Mouse (Mus musculus) forebrain, embryonic 10.5 days (tissue): ENCODE measurements around the gene Tepsin. TPM values are rescaled to one million over a fixed set of nuclear protein-coding genes. Genes with fewer than 3 reads are reported as not detected.
A peak's percentile ranks its signal among the peaks of the same experiment; 100 is the strongest.

Source experiments
- DNase-seq: peaks from one replicate; pipeline ENCODE4 v3.0.0-alpha.2; 2017; ENCODE audit warnings: low spot score; ENCODE audit errors: extremely low spot score
- H3K27ac ChIP-seq: fragments of 300-500 bp; sonication (generic); 2 replicates; pipeline ENCODE4 v1.5.1; 2016; ENCODE audit warnings: mild to moderate bottlenecking
- H3K27me3 ChIP-seq: fragments of 300-500 bp; sonication (generic); 2 replicates; pipeline ENCODE4 v1.6.1; 2016; ENCODE audit warnings: mild to moderate bottlenecking; ENCODE audit not compliant: poor library complexity, severe bottlenecking
- H3K36me3 ChIP-seq: fragments of 300-500 bp; sonication (generic); replicated peaks from 2 replicates; pipeline ENCODE4 v1.6.1; 2016; ENCODE audit warnings: mild to moderate bottlenecking, moderate library complexity
- H3K4me1 ChIP-seq: fragments of 300-500 bp; sonication (generic); 2 replicates; pipeline ENCODE4 v1.6.1; 2016
- H3K4me3 ChIP-seq: fragments of 300-500 bp; sonication (generic); 2 replicates; pipeline ENCODE4 v1.5.1; 2016; ENCODE audit warnings: mild to moderate bottlenecking, moderate library complexity
- H3K9me3 ChIP-seq: fragments of 300-500 bp; sonication (generic); 2 replicates; pipeline ENCODE4 v1.6.1; 2016; ENCODE audit warnings: mild to moderate bottlenecking, moderate library complexity
- WGBS: fragments of 180-500 bp; shearing (Covaris S2); methylation state at CpG from one replicate; pipeline ENCODE4 v1.1.7; 2016; 5-methylcytosine and 5-hydroxymethylcytosine counted together
- microRNA-seq: library from miRNA; unstranded; fragments of <30 nt; microRNA quantifications from one replicate; pipeline ENCODE4, GENCODE M21; 2017
- polyA plus RNA-seq: library from polyadenylated mRNA; unstranded; fragments of >200 nt; fragmentation: Nextera tagmentation; extraction: Ambion mirVana; gene quantifications from 2 replicates; pipeline ENCODE4 v1.2.1, GENCODE M21; 2016

Gene Tepsin
- polyA plus RNA-seq, 1 experiment from 2014 or later: 17.7 TPM

DNA sequence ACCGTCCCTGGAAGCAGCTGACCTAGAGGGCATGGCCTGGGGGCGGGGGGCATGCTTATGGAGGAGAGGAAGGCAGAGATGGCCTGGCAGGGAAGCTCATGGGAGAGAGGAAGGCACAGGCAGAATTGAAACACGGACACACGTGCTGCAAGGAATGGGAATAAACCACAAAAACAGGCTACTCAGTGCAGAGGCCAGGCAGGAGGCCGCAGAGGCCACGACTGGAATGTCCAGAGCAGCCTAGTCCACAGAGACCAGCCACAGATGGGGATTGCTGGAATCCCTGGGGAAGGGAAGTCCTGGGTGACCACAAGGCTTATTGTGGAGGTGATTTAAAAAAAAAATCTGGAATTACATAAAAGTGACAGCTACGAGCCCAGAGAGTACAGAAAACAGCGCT, 49.5 kb downstream of the Tepsin start:
- H3K27me3 ChIP-seq: peaks cover 71% of the 10 kb centered on the region
- H3K4me1 ChIP-seq: peaks cover 58% of the 10 kb centered on the region
- H3K36me3 ChIP-seq: no peaks in the 10 kb centered on the region
- no peak overlapping the region for H3K27ac ChIP-seq
- WGBS: 75% methylated on average over 8 of the region's 8 CpGs
- H3K9me3 ChIP-seq: no peaks in the 10 kb centered on the region
- H3K4me3 ChIP-seq: no peak overlapping the region
- no peak for DNase-seq

GRCm38 (mm10) chr11:120048252-120048556, 50.3 kb downstream of the Tepsin start:
- H3K4me1 ChIP-seq: peaks cover 61% of the 10 kb centered on the region
- DNase-seq: peak; percentile 50
- H3K27me3 ChIP-seq: peaks cover 71% of the 10 kb centered on the region

GRCm38 (mm10) chr11:120047531-120048251, 50.8 kb downstream of the Tepsin start:
- H3K4me3 ChIP-seq: peak overlapping the region; percentile 79
- no peak for DNase-seq
- H3K27me3 ChIP-seq: peaks cover 71% of the 10 kb centered on the region
- no peaks in the 10 kb centered on the region for H3K36me3 ChIP-seq
- H3K27ac ChIP-seq: peak overlapping the region; percentile 88
- WGBS: 8% methylated on average over 23 of the region's 23 CpGs
- H3K4me1 ChIP-seq: peaks cover 61% of the 10 kb centered on the region
- no peaks in the 10 kb centered on the region for H3K9me3 ChIP-seq

More at GRCm38 (mm10) chr11:120048252-120048556, 50.3 kb downstream of the Tepsin start:
- peak overlapping the region; percentile 79 for H3K4me3 ChIP-seq
- H3K36me3 ChIP-seq: no peaks in the 10 kb centered on the region
- 2% methylated on average over 23 of the region's 23 CpGs for WGBS
- H3K27ac ChIP-seq: 0 out of 2 replicates have a peak overlapping the region, but pooled peaks have one; percentile 88
- H3K9me3 ChIP-seq: no peaks in the 10 kb centered on the region

- DNase-seq: peak; percentile 42
- Histone ChIP-seq H3K9me3 (no peaks in the 10 kb centered on the region), H3K4me1 (peaks cover 70% of the 10 kb centered on the region), H3K4me3 (peak within 1 kb of the TSS; percentile 79), H3K36me3 (no peaks in the 10 kb centered on the region), H3K27me3 (peaks cover 71% of the 10 kb centered on the region), H3K27ac (peak within 1 kb of the TSS; percentile 88)
- WGBS: 1% methylated on average over 58 of the region's 63 CpGs
Measured at GRCm38 (mm10) chr11:120046553-120047191, 51.9 kb downstream of the Tepsin start, which contains the start of gene Aatk. Aatk (minus strand) TSS chr11:120047167.

DNA sequence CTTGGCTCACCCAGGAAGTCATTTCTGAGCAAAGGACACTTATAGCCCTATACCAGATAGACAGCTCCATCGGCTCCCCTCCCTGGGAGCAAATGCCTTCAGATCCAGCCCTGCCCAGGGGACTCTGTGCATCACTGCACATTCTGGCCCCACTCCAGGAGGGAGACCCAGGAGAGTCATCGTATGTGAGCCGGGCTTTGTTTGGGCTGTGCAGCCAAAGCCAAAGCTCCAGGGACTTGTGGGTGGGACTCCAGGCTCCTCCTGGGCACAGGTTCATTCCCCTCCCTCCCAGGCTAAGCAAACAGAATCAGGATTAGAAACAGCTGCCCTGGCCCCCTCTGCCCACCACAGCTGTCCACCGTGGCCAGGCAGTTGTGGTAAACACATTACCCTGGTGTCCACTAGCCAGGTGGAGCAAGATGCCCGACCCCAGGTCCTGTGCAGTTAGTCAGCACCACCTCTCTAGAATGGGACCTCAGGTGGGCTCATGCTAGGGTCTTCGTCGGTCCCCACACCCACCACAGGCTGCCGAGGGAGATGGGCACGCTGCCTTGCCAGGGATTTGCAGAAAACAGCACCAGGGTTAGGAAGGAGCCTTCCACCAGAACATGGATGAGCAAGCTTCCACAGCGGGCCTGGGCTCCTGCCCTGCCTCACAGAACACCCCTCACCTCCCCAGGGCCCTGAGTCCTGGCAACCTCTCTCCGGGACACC, 52.5 kb downstream of the Tepsin start:
- Histone ChIP-seq H3K4me1 (peaks cover 70% of the 10 kb centered on the region), H3K4me3 (peak overlapping the region; percentile 79), H3K36me3 (no peaks in the 10 kb centered on the region), H3K9me3 (no peaks in the 10 kb centered on the region), H3K27ac (peak overlapping the region; percentile 88), H3K27me3 (peaks cover 64% of the 10 kb centered on the region)
- WGBS: 48% methylated on average over 11 of the region's 11 CpGs
- DNase-seq: no peak

DNA sequence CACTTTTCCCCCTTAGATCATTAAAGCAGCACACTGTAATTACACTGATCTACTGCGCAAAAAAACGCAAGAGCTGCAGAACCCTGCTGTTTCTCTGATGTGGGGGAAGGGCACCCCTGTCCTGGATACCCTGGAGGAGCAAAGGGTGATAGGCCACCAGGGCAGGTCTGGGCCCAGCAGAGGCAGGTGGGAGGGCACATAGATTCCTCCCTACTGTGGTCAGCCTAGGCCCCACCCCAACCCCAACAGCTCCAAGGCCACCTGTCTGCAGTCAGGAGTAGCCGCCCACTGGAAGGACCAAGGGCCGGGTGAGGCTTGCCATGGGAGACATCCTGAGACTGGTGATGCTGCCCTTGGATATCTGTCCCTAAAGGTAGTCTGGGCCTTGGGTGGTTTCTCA, 53.2 kb downstream of the Tepsin start:
- Histone ChIP-seq H3K36me3 (no peaks in the 10 kb centered on the region), H3K27ac (no peak overlapping the region), H3K9me3 (no peaks in the 10 kb centered on the region), H3K4me1 (peaks cover 66% of the 10 kb centered on the region), H3K4me3 (no peak overlapping the region; the same call in 1 of the 2 replicates), H3K27me3 (peaks cover 57% of the 10 kb centered on the region)
- no peak for DNase-seq
- WGBS: 67% methylated on average over 4 of the region's 4 CpGs

GRCm38 (mm10) chr11:120042141-120042838, 56.2 kb downstream of the Tepsin start:
- Histone ChIP-seq H3K9me3 (no peaks in the 10 kb centered on the region), H3K36me3 (no peaks in the 10 kb centered on the region), H3K27me3 (peaks cover 28% of the 10 kb centered on the region), H3K27ac (peak overlapping the region; percentile 63), H3K4me3 (no peak overlapping the region), H3K4me1 (peaks cover 63% of the 10 kb centered on the region)
- WGBS: 85% methylated on average over 7 of the region's 7 CpGs
- DNase-seq: no peak

GRCm38 (mm10) chr11:120041191-120042123, 57.1 kb downstream of the Tepsin start:
- no peak overlapping the region for H3K4me3 ChIP-seq
- H3K9me3 ChIP-seq: no peaks in the 10 kb centered on the region
- DNase-seq: no peak
- peaks cover 20% of the 10 kb centered on the region for H3K27me3 ChIP-seq
- H3K36me3 ChIP-seq: no peaks in the 10 kb centered on the region
- peaks cover 55% of the 10 kb centered on the region for H3K4me1 ChIP-seq
- peak overlapping the region; percentile 63 for H3K27ac ChIP-seq
- 76% methylated on average over 13 of the region's 13 CpGs for WGBS

Small RNA genes lying within 50 kb of the gene (microRNA-seq; reads per million reads assigned to microRNA genes)
- gene Gm25948: not detected

Other genes starting within 250 kb of the Tepsin start
- gene Chmp6, start 185.3 kb downstream of the Tepsin start, polyA plus RNA-seq: 114 and 124 TPM in 2 replicates
- 9.6 and 11.1 TPM in 2 replicates for gene Baiap2, start 156.0 kb downstream of the Tepsin start, polyA plus RNA-seq
- 1.5 and 1.8 TPM in 2 replicates for gene Aatk, start 51.6 kb downstream of the Tepsin start, polyA plus RNA-seq
- 41.4 and 42.5 TPM in 2 replicates for gene Cep131, start 11.9 kb downstream of the Tepsin start, polyA plus RNA-seq
- gene Ndufaf8, start 197 bp upstream of the Tepsin start, polyA plus RNA-seq: 87.4 and 97.7 TPM in 2 replicates
- gene Slc38a10, start 52.6 kb upstream of the Tepsin start, polyA plus RNA-seq: 90.6 and 93.2 TPM in 2 replicates
- 13.7 and 16.1 TPM in 2 replicates for gene Bahcc1, start 134.2 kb upstream of the Tepsin start, polyA plus RNA-seq
- gene Actg1, start 249.8 kb upstream of the Tepsin start, polyA plus RNA-seq: 2,559 and 2,733 TPM in 2 replicates